Mouse (Mus musculus): ENCODE measurements around the gene Rap2b. TPM values are rescaled to one million over a fixed set of nuclear protein-coding genes. Genes with fewer than 3 reads are reported as not detected.

Gene Rap2b
- 6.3 and 8.2 TPM in 2 replicates for polyA plus RNA-seq (2015; fragmentation: Nextera tagmentation; extraction: Ambion mirVana)

DNA sequence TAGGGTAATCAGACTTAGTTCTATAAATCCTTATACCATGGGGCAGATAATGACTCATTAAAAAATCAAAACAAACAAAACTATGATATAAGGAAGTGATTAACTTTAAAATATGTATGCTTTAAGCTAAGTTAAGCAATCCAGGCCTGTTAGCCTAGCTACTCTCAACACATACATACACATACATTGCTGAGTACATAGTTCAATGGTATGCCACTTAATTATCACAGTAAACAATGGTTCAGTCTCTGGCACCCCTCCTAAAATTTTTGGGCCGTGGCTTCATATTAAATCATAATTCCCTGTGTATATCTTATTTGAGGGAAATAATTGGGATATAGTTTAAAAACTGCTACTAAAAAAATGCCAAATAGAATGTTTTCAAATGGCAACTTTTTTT is at the start of gene Rap2b:
Gene Rap2b (plus strand): TSS at position 301 of the 400 bp plus-strand sequence.

DNA sequence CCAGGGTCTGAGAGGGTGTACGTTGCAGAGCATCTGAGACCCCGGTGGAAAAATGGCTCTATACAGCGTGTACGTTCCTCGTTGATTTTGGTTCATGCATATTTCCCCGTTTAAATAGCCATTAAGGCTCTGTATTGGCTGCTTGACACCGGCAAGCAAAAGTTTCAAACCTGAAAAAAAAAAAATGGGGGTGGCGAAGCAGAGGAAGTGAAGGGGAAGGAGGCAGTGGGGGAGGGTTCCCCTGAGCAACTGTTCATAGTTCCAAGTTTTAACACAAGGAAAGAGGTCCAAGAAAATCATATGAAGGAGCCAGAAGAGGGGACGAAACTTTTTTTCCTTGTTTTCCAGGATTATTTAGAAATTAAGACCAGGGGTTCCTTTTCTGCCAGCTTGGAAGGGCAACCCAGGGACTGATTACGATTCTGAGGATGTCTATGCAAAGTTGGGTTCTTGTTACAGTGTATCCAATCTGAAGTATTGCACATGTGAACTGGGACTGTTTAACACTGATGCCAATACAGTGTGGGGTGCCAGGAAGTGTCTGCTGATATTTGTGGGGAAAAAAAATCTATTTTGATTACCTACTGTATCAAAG is 4.4 kb downstream of the Rap2b start, which contains the start of gene B430305J03Rik:
Gene B430305J03Rik (minus strand): TSS at position 173 of the 595 bp plus-strand sequence.

Other genes starting within 250 kb of the Rap2b start
- not detected in 2 replicates for gene B430305J03Rik, start 4.3 kb downstream of the Rap2b start, polyA plus RNA-seq (2015; fragmentation: Nextera tagmentation; extraction: Ambion mirVana)